In the genomic region with DNA sequence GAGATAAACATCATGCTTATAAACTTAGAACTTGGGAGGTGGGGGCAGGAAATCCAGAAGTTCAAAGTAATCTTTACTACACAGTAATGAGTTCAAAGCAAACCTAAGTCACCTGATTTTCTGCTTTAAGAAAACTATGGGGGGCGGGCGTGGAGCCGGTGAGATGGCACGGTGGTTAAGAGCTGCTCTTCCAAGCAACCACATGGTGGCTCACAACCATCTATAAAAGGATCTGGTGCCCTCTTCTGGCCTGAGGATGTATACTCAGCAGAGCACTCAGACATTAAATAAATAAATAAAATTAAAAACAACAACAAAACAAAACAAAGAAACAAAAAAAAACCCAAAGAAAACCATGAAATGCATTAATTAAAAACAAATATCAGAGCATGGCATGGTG, we compare ENCODE assay signal across 10 mouse cellular contexts. TPM values are rescaled to one million over a fixed set of nuclear protein-coding genes. Genes with fewer than 3 reads are reported as not detected.
A peak's percentile ranks its signal among the peaks of the same experiment; 100 is the strongest.
DNase-seq lines count a peak whose midpoint lies in the region; ATAC-seq lines count a peak whose summit lies in the region.
"Had no signal": no experiment of that assay in that cellular context is flagged by ENCODE, and none has a peak within 500 bp of the region (broad histone marks: within the 10 kb centered on the region; RNA-seq: fewer than 3 reads in every experiment).

No protein-coding gene starts in this region.

- H3K36me3 ChIP-seq in liver, embryonic 11.5 days (ENCODE audit: control insufficient read depth, insufficient read depth, low read length), result no peaks in the 10 kb centered on the region
- H3K36me3 ChIP-seq: embryonic facial prominence, embryonic 13.5 days; neural tube, embryonic 12.5 days had no signal

- H3K4me2 ChIP-seq in liver, embryonic 11.5 days, result no peak overlapping the region
- H3K4me2 ChIP-seq: embryonic facial prominence, embryonic 13.5 days; neural tube, embryonic 12.5 days had no signal

- no peaks in the 10 kb centered on the region for H3K4me1 ChIP-seq in liver, embryonic 11.5 days (replicated peaks; ENCODE audit: control insufficient read depth, insufficient read depth, low read length)
- H3K4me1 ChIP-seq: embryonic facial prominence, embryonic 13.5 days; neural tube, embryonic 12.5 days had no signal

- WGBS in liver, embryonic 11.5 days, result 23% methylated on average over 4 of the region's 4 CpGs

- H3K9ac ChIP-seq in liver, embryonic 11.5 days (ENCODE audit: low read depth, low read length), result no peak overlapping the region
- H3K9ac ChIP-seq: embryonic facial prominence, embryonic 13.5 days; neural tube, embryonic 12.5 days had no signal

- H3K27ac ChIP-seq in liver, embryonic 11.5 days (ENCODE audit: low read depth, low read length), result no peak overlapping the region
- H3K27ac ChIP-seq: embryonic facial prominence, embryonic 13.5 days; neural tube, embryonic 12.5 days had no signal

- peak; percentile 3 for DNase-seq in heart, adult 8-10 months (ENCODE audit: low spot score)
- no peak for DNase-seq in heart, adult 11 months
- peak; percentile 18 for DNase-seq in right cerebral cortex, postnatal 4 days
- no peak for DNase-seq in right cerebral cortex, postnatal 10 days (ENCODE audit: low spot score in 2 of 2)
- DNase-seq in cerebellum, adult 11-12 months, result peak; percentile 15
- DNase-seq in liver, embryonic 11.5 days (ENCODE audit: low spot score), result no peak
- DNase-seq in urinary bladder, adult 18-20 months (ENCODE audit: low spot score in 2 of 2), result no peak
- DNase-seq in urinary bladder, postnatal 36 days (ENCODE audit: low spot score in 2 of 2), result no peak

- H3K27me3 ChIP-seq in liver, embryonic 11.5 days (replicated peaks; ENCODE audit: control insufficient read depth, insufficient read depth, low read length), result peaks cover 8% of the 10 kb centered on the region

- 0 out of 2 replicates have a peak, but pooled peaks have one; percentile 61 for ATAC-seq in liver, embryonic 11.5 days (replicated peaks; ENCODE audit: low FRiP score)

- no peaks in the 10 kb centered on the region for H3K9me3 ChIP-seq in liver, embryonic 11.5 days (ENCODE audit: control insufficient read depth, low read length)
- H3K9me3 ChIP-seq: embryonic facial prominence, embryonic 13.5 days; neural tube, embryonic 12.5 days had no signal

- H3K4me3 ChIP-seq in liver, embryonic 11.5 days (ENCODE audit: low read depth, low read length), result no peak overlapping the region
- H3K4me3 ChIP-seq: embryonic facial prominence, embryonic 13.5 days; neural tube, embryonic 12.5 days had no signal

RNA-seq across cellular contexts. Expression of gene Map7d2, which starts 5.1 kb away (rescaled TPM):
- total RNA-seq in heart, adult 8-10 months (2022), result under 1 TPM; 0.37 to 0.66 (median 0.56) TPM
- polyA plus RNA-seq in liver, embryonic 11.5 days (2014; fragmentation: Nextera tagmentation; extraction: Ambion mirVana), result 0.29 TPM in 2 replicates

RNA-seq across cellular contexts. Expression of gene Eif1ax, which starts 37.3 kb away (rescaled TPM):
- total RNA-seq in heart, adult 8-10 months (2022), result 10 to 100 TPM; 68.8 to 81.2 (median 70.4) TPM
- 139 and 142 TPM in 2 replicates for polyA plus RNA-seq in liver, embryonic 11.5 days (2014; fragmentation: Nextera tagmentation; extraction: Ambion mirVana)

Comparison
In these comparisons a context has a peak if more than half of its experiments do, and no peak if none do; other contexts are left out.
1. DNase-seq: peak in heart, adult 8-10 months (single experiment), right cerebral cortex, postnatal 4 days (single experiment) and cerebellum, adult 11-12 months (single experiment); none in heart, adult 11 months (single experiment), right cerebral cortex, postnatal 10 days (0 of 2), liver, embryonic 11.5 days (single experiment), urinary bladder, adult 18-20 months (0 of 2) and urinary bladder, postnatal 36 days (0 of 2).